Mouse (Mus musculus): Measurements from ENCODE around the gene Zfhx2.

The Zfhx2 gene

DNA sequence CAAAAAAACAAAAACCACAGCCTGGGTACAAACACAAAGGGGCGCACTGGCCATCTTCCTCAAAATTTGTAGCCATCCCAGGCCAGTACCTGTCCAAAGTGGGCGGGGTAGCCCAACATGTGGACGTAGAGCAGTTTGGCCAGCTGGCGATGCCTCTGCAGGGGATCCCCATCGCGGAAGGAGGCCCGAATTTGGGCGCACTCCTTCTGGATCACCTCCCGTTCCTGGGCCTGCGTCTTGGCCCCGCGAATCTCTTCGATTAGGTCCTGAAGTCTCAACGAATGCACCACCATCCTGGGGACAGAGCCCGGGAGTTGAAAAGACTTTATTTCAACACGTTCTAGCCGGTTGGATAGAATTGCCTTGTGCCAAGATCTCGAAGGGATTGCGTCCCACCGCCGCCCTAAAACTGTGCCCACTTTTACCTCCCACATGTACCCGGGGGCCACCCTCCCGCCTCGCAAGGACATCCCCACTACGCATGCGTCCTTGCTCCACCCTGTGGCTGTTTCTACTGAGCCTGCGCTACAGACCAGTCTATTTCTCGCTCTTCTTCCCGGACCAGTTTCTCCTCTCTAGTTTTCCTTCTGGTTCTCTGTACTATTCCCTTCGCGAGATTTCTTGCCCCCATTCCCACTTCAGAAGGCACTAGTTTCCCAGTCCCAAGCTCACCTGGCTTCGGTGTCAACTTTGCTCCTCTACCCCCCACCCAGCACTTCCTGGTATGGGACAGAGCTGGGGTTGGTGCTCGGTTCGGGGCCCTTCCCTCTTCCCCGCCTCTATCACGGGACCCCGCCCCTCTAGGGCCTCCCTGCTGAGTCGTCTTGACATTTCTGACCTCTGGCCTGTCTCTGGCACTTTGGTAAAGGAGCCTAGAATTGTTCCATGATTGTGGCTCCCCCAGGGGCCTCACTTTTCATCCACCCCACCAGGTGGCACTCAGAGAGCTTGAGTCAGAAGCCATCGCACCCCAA, 14.0 kb upstream of the Zfhx2 start, which contains the start of gene Ap1g2:
Ap1g2 (minus strand) TSS at position 758 of the 974 bp plus-strand sequence.
- in situ Hi-C loops (cut with MboI; ENCODE audit: low sequenced_read_pairs): no loop called here

DNA sequence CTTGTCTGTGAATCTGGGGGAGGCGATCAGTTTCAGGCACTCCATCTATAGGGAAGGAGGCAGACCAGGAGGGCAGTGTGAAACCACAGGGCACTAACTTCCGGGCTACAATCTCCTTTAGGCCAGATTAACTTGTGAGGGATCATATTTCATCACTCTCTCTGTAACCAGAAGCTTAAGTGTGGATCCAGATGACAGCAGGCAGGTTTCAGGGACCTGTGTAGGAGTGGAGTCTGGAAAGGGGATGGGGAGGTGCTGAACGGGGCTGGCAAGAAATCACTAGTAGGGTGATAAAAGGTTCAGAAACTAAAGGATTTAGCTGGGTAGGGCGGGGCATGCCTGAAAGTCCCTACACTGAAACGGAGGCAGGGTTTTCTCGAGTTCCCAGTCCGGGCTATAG, 13.3 kb upstream of the Zfhx2 start:
- in situ Hi-C loops (cut with MboI; ENCODE audit: low sequenced_read_pairs): no loop called here

DNA sequence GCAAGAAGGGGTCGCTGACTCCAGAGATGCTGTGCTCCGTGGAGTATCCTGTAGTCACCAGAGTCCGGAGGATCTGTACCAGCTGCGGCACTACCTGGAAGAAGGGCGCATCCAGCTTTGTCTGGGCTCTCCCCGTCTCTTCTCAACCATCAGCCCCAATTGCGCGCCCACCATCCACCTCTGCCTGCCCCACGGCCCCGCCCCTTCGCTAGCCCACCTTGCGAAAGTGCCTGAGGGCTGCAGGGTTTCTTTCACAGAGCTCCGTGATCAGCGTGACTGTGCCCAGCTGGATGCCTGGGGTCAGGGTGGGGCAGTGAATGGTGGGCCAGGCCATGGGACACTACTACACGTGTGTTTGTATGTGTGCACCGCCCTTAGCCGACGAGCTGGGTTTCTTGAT, 12.2 kb upstream of the Zfhx2 start:
- in situ Hi-C loops (cut with MboI; ENCODE audit: low sequenced_read_pairs): no loop called here

DNA sequence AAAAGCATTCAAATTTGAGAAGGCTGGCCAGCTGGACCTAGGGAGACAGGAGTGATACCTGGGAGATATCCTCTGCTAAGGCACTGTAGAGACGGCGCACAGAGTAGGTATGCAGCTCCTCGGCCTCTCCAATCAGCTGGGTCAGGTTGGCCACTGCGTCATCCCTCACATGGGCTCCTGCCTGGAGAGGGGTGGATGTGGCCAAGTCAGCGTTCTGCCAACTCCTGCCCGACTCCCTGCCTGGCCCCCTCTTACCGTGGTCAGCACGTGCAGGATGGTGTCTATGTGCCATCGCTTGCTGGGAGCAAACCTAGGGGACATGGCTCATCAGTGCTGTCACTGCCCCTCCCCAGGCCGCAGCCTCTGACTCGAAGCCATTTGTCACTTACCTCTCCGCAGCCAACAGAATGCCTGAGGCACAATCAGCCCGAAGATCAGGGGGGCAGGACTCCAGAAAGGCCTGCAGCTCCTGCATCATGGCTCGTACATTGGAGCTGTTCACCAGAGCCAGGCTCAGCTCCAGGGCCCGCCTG, 10.2 kb upstream of the Zfhx2 start:
- in situ Hi-C loops (cut with MboI; ENCODE audit: low sequenced_read_pairs): no loop called here

DNA sequence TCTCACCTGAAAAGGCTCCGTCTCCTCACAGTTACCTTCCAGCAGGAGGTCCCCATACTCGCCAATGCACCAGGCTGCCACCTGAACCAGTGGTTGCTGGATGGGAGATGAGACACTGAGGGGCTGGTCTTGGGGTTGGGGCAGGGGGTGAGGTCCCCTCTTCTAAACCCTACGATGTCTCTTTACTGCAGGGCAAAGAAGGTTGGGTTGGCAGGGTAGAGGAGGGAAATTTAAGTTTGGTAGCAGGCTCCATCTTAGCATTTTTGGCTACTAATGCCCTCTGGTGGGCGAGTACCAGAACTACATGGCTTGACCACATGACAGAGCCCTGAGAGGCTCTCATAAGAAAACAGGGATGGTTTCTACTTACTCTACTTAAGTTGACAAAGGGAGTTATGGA, 9.5 kb upstream of the Zfhx2 start:
- in situ Hi-C loops (cut with MboI; ENCODE audit: low sequenced_read_pairs): no loop called here

DNA sequence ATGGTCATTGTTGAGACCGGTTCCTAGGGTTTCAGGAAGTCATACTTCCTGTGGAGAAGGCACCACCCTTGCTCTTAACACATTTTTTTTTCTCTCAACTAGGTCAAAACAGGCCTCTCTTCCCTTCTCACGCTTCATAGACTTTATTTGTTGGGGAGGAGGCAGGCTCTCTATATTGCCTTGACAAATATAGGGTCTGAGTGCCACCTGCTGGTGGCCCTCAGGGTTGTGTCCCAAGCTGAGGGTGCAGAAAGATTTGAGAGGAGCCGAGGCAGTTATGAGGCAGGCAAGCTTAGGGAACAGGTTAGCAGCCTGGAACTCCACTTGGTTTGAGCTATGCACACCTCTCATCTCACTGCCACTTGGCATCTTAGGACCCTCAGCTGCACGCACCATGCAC, 5.9 kb upstream of the Zfhx2 start:
- in situ Hi-C loops (cut with MboI; ENCODE audit: low sequenced_read_pairs): no loop called here

DNA sequence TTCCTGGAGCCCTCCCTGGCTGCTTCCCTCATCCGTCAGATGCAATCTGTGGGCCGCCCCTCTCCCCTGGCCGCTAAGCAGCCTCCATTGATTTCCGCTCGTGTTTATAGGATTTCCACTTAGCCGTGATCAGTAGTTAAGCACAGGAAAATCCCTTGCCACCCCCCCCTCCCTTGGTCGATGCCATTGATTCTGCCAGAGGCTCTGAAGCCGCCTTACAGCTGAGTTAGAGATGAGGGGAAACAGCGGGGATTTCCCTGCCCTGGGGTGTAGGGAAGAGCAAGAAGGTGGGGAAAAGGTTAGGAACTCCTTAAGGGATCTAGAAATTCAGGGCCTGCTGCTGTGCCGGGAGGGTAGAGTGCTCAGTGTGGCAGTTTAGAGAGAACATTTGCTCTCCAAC, 5.5 kb upstream of the Zfhx2 start:
- in situ Hi-C loops (cut with MboI; ENCODE audit: low sequenced_read_pairs): no loop called here

DNA sequence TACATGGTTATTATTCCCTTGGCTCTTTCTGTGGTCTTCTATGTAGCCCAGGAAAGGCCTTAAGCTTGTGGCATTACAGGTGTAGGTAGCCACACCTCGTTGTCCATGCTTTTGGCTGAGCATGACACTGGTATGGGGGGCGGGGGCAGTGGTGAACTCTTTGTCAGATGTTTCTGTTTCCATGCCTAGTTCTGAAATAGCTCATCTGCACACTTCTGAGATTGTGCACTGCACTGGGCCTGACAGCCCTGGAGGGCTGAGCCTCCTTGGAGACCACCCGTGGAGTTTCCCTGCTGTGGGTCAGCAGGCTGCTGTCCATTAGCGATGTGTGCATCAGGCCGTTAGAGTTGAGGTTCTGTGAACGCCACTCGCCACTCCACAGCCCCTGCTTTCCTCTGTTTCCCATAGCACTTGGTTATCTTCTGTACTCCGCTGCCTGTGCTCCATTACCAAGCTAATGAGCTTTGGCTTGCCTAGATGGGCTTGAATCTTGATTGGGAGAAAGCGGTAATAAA, 4.5 kb upstream of the Zfhx2 start:
- in situ Hi-C loops (cut with MboI; ENCODE audit: low sequenced_read_pairs): no loop called here

DNA sequence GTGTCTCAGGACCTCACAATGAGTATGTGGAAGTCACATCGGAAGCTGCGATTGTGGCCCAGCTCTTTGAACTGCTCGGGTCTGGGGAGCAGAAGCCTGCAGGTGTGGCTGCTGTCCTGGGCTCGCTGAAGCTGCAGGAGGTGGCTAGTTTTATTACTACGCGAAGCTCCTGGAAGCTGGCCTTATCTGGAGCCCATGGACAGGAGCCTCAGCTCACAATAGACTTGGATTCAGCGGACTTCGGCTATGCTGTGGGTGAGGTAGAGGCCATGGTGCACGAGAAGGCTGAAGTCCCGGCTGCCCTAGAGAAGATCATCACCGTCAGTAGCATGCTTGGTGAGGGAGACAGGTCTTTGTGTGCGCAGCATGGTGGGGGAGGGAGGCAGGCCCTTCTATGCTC, 3.5 kb upstream of the Zfhx2 start:
- in situ Hi-C loops (cut with MboI; ENCODE audit: low sequenced_read_pairs): no loop called here

DNA sequence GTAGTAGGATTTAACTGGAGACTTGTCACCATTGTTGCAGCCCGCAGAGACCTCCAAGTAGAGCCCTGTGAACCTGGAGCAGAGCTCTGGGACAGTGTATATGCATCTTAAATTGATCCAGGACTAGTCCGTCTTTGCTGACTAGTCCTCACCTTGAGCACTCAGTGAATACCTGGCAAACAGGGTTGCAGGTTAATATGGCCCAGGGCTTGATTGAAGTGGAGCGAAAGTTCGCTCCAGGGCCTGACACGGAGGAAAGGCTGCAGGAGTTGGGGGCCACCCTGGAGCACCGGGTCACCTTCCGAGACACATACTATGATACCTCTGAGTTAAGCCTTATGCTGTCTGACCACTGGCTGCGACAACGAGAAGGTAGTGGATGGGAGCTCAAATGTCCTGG, 3.1 kb upstream of the Zfhx2 start:
- in situ Hi-C loops (cut with MboI; ENCODE audit: low sequenced_read_pairs): no loop called here

DNA sequence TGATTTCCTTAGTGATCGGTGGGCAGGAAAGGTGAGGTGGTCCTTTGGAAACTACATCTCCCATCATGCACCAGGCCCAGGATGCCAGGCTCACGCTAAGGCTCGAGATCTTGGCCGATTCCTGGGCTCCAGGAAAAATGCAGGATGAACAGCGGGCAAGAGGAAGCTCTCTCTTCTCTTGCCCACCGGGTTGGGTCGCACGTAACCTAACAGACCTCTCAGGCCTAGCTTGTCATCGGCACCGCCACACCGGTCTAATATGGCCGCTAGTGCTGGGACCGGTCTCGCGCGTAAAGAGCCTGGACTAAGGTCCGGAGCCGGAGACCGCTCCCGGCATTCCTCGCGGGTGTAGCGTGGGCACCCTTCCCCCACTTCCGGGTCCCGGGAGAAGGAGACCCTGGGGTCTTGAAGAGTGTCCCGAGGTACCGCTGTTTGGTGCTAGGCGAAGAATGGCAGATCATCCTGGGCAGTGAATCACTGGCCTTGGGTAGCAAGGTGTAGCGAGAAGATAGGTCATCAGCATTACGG, 2.6 kb upstream of the Zfhx2 start, which contains the start of gene Thtpa:
Thtpa (plus strand) TSS at position 81 of the 528 bp plus-strand sequence.
- in situ Hi-C loops (cut with MboI; ENCODE audit: low sequenced_read_pairs): no loop called here

DNA sequence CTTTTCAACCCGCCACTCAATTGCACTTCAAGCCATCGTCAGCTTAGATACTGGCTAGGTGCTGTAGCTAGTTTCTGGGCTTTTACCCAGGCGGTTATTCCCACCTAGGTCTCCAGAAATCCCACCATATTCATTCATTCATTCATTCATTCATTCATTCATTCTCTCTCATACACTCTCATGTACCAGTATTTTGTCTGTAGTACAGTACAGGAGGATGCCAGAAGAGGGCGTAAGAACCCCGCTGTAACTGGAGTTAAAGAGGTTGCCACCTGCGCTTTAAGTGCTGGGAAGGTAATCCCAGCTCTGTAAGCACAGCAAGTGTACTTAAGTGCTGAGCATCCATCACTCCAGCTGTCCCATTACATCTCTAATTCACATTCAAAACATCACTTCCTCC, 1.8 kb upstream of the Zfhx2 start:
- in situ Hi-C loops (cut with MboI; ENCODE audit: low sequenced_read_pairs): no loop called here

DNA sequence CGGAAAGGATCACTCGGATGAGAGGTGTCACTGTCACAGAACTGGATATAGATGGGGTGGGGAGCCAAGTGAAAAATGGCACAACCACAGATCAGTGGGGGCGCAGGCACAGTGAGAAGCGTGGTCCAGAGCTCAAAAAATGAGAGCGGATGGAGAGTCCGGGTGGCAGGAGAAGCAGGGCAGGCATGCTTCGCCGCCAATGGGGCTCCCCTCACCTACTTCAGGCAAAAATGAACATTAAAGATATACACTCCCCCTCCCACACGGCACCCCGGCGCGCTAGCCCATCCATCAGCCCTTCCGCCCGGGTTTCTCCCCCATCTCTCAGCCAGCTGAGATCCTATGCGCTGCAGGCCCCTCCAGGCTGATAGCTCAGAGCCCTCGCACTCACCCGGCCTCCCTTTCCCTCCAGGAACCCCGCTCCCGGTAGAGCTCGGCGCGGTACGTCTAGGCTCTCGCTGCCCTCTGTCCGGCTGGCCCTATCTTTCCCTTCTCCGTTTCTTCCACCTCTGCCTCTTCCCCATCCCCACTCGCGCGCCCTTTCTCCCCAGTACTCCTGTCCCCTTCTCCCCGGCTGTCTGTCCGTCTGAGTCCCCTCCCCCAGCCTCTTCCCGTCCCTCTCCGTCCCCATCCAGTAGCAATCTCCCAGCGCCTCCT, 787 bp downstream of the Zfhx2 start:
- in situ Hi-C loops (cut with MboI; ENCODE audit: low sequenced_read_pairs): no loop called here

DNA sequence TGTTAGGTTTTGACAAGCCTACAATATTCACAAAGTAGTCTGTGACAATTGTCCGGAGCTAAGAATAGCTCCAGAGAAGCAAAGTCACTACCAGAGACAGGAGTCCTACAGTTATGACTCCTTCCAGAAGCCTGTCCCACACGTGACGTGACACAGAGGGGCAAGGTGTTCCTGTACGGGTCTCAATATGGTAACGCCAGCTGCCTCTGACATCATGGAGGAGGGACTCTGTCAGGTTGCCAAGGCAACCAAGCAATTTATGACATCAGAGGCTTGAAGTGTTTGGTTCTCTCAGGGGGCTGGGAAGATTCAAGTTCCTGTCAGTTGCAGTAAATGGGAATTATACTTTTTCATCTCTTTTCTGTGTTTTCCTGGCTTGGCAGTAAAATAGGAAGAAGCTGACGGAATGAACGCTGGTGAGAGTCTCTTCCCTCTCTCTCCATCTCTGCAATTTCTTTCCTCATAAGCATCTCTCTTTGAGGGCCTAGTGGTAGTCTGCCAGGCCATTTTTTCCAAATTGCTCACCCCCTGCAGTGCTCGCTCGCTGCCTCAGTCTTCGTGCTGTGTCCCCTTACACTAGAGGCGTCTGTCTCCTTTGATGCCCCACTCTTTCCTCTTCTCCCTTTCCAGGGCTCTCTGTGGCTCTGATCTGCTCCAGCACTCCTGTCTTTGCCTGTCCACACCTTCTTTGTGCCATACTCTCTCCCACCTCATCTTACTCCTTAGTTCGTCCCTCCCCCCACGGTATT, 2.8 kb downstream of the Zfhx2 start:
- in situ Hi-C loops (cut with MboI; ENCODE audit: low sequenced_read_pairs): no loop called here

DNA sequence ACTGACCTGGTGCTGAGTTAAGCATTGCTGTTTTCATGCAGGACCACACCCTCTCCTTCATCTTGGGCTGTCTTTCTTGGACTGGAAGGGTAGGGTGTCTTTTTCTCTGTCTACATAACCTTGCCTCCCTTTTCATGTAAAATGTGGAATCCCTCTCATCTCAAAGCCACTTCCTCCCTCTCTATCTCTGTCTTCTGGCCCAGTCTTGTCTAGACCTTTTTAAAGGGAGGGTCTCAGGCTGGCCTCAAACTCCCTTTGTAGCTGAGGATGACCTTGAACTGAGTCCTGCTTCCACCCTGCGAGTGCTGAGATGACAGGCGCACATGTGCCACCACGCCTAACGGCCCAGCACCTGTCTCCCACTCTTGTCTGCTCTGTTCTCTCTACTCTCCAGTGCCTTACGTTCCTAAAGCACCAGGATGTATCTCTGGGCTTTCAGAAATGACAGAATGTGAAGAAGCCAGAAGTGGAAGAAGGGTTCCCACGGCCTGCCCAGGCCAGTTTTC, 6.1 kb downstream of the Zfhx2 start:
- in situ Hi-C loops (cut with MboI; ENCODE audit: low sequenced_read_pairs): no loop called here

DNA sequence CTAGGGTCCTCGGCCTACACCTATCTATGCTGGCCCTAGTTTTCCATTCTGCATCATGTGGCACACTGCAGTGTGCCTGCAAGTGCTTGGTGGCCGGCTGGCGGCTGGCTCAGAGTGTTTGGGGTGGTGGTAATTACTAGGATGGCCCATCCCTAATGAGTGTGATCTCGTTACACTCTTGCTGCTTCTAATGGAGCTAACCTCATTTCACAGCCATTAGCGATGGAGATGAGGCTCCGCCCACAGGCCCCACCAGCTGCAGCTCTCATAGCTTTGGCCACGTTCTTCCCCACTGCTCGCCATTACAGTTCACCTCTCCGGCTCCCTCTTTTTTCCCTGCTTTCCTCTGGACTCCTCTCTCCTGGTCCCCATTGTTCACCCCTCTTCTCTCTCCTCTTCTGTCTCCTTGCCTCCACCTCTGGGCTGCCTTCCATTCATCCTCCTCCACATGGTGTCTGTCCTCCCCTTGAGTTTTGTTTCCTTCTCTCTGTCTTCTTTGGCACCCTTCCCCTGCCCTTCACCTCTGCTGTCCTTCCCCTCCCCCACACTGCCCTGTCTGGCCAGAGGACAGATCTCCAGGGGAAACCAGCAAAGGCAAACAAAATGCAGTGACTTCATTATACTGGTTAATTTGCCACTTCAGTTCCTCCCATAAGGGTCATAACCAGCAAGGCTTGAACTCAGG, 6.7 kb downstream of the Zfhx2 start:
- in situ Hi-C loops (cut with MboI; ENCODE audit: low sequenced_read_pairs): no loop called here

DNA sequence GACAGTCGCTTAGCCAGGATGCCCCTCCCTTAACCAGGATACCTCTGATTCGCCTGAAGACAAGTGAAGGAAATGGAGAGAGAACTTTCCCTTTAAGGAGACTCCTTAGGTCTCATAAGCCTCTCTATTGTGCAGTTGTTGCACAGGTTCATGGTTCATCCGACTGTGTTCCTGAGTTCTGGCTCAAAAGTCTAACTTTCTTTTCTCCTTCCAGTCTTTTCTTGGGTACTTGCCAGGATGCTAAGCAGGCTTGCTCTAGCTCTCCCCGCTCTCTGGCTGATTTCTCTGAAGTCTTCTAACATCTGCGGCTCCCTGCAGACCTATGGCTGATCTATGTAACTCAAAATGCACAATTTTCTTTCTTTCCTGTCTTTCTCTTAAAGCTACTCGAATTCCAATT, 8.6 kb downstream of the Zfhx2 start:
- in situ Hi-C loops (cut with MboI; ENCODE audit: low sequenced_read_pairs): loop anchor here (5.0 kb wide), 1 partner anchor 56 kb away; no protein-coding TSS in a partner anchor

DNA sequence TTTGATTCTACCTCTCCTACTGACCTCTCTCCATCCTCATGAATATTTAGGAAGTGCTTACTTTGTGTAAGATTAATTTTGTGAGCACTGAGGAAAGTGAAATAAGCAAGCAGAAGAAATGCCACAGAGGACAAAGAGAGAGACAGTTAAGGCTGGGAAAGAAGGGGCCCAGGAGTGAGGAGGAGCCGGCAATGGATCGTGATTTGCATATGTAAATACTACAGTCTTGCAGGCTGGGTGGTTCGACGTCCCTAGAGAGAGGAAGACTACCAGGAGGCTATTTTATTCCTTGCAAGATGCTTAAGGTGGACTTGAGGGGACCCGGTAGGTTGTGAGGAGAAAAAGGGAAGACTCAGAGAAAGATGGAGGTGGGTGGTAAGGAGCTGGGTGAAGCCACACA, 11.0 kb downstream of the Zfhx2 start:
- in situ Hi-C loops (cut with MboI; ENCODE audit: low sequenced_read_pairs): loop anchor here (5.0 kb wide), 1 partner anchor 54 kb away; no protein-coding TSS in a partner anchor

DNA sequence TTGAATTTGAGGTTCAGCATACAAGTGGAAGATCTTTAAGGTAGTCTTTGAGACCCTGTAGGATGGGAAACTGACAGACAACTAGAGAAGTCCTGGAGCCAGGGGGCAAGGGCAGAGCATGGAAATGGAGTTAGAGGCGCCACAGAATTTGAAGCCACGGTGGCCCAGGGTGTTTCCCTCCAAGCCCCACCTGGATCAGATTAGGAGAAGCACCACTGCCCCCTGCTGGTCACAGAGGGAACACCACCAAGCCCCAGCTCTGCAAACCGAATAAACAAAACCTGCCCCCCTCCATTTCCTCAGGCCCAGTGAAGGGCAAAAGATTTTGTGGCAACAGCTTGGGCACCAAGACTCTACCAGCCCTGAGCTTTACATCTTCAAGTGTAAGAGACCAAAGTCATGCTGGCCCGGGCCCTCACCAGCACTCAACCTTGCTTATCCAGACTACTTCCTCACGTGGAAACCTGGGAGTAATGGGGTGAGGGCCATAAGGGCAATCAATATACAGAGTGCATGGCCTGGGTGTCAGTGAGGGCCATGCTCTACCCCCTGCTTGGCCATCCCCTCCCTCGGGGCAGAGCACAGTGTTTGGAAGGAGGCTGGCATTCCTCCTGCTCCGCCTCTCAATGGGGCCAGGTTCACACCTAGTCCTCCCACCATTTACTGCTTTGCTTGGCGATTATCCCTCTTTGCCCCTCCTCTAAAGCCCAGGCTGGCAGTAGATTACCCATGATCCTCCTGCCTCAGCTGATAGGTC, 12.7 kb downstream of the Zfhx2 start:
- in situ Hi-C loops (cut with MboI; ENCODE audit: low sequenced_read_pairs): no loop called here
